Mouse (Mus musculus) cortical plate, adult 2 months (tissue): ENCODE results near the gene Ogfod2. TPM values are rescaled to one million over a fixed set of nuclear protein-coding genes. Genes with fewer than 3 reads are reported as not detected.

Source experiments
- H3K27ac ChIP-seq: fragments of 200-500 bp; 2 replicates; pipeline ENCODE4 v1.5.1; 2012; ENCODE audit warnings: low read length, control low read depth, inconsistent platforms; ENCODE audit not compliant: insufficient read depth
- H3K4me1 ChIP-seq: fragments of 200-500 bp; 2 replicates; pipeline ENCODE4 v1.6.1; 2011; ENCODE audit warnings: low read length; ENCODE audit not compliant: control insufficient read depth, insufficient read depth
- H3K4me3 ChIP-seq: fragments of 200-500 bp; 2 replicates; pipeline ENCODE4 v1.5.1; 2011; ENCODE audit warnings: mild to moderate bottlenecking, low read length, control low read depth; ENCODE audit not compliant: insufficient read depth
- CTCF ChIP-seq: fragments of 200-500 bp; IDR thresholded peaks from 2 replicates; pipeline ENCODE4 v1.5.1; 2011; ENCODE audit warnings: mild to moderate bottlenecking, control low read depth, low read length; ENCODE audit not compliant: insufficient read depth; ENCODE audit errors: extremely low read depth
- POLR2A ChIP-seq: fragments of 200-500 bp; IDR thresholded peaks from 2 replicates; pipeline ENCODE4 v1.6.1; 2011; ENCODE audit warnings: mild to moderate bottlenecking, low read length, control low read depth; ENCODE audit not compliant: insufficient read depth; ENCODE audit errors: extremely low read depth
- polyA plus RNA-seq: library from polyadenylated mRNA; depleted of rRNA; stranded (reverse); fragments of >200 nt; gene quantifications from 2 replicates; pipeline ENCODE4 v1.2.3, GENCODE M21; 2012

Ogfod2 gene
- polyA plus RNA-seq, 1 experiment: 43.2 TPM

GRCm38 (mm10) chr5:124093120-124093794, 18.8 kb upstream of the Ogfod2 start:
- Histone ChIP-seq H3K4me3 (peak overlapping the region; percentile 77), H3K27ac (peak overlapping the region; percentile 24), H3K4me1 (peaks cover 2% of the 10 kb centered on the region; the same call in 1 of the 2 replicates)
- TF ChIP-seq POLR2A (peak; percentile 60; the same call in 1 of the 2 replicates), CTCF (no peak)

GRCm38 (mm10) chr5:124093852-124094604, 18.1 kb upstream of the Ogfod2 start:
- Histone ChIP-seq H3K4me3 (peak overlapping the region; percentile 77), H3K27ac (peak overlapping the region; percentile 49)

GRCm38 (mm10) chr5:124095077-124095581, 17.0 kb upstream of the Ogfod2 start:
- Histone ChIP-seq H3K4me3 (peak overlapping the region; percentile 77), H3K4me1 (peaks cover 2% of the 10 kb centered on the region; the same call in 1 of the 2 replicates), H3K27ac (peak overlapping the region; percentile 36)
- no peak for TF ChIP-seq POLR2A
- TF ChIP-seq CTCF: no peak

More at GRCm38 (mm10) chr5:124093852-124094604, 18.1 kb upstream of the Ogfod2 start:
- TF ChIP-seq POLR2A: no peak
- no peak for TF ChIP-seq CTCF
- peaks cover 2% of the 10 kb centered on the region; the same call in 1 of the 2 replicates for H3K4me1 ChIP-seq

GRCm38 (mm10) chr5:124095596-124096232, 16.4 kb upstream of the Ogfod2 start, which contains the start of gene Abcb9:
Gene Abcb9, minus strand, starts transcription at chr5:124095798.
- Histone ChIP-seq H3K4me1 (peaks cover 2% of the 10 kb centered on the region; the same call in 1 of the 2 replicates), H3K4me3 (peak within 1 kb of the TSS; percentile 77), H3K27ac (peak within 1 kb of the TSS; percentile 36)
- TF ChIP-seq CTCF (no peak), POLR2A (peak; percentile 86; the same call in 1 of the 2 replicates)

- no peak for TF ChIP-seq POLR2A
- no peak for TF ChIP-seq CTCF
- Histone ChIP-seq H3K27ac (no peak overlapping the region), H3K4me3 (no peak overlapping the region), H3K4me1 (no peaks in the 10 kb centered on the region)
Observed at GRCm38 (mm10) chr5:124098923-124099322, 13.2 kb upstream of the Ogfod2 start.

- TF ChIP-seq POLR2A (no peak), CTCF (no peak)
- H3K4me1 ChIP-seq: no peaks in the 10 kb centered on the region
- H3K4me3 ChIP-seq: no peak overlapping the region
- H3K27ac ChIP-seq: no peak overlapping the region
Observed at GRCm38 (mm10) chr5:124100128-124101044, 11.7 kb upstream of the Ogfod2 start.

GRCm38 (mm10) chr5:124102326-124102725, 9.8 kb upstream of the Ogfod2 start:
- Histone ChIP-seq H3K4me1 (no peaks in the 10 kb centered on the region), H3K27ac (no peak overlapping the region), H3K4me3 (no peak overlapping the region)
- TF ChIP-seq POLR2A (no peak), CTCF (no peak)

GRCm38 (mm10) chr5:124103020-124103419, 9.1 kb upstream of the Ogfod2 start:
- Histone ChIP-seq H3K4me3 (no peak overlapping the region), H3K27ac (no peak overlapping the region), H3K4me1 (no peaks in the 10 kb centered on the region)
- TF ChIP-seq CTCF (no peak), POLR2A (no peak)

GRCm38 (mm10) chr5:124103552-124103951, 8.5 kb upstream of the Ogfod2 start:
- H3K27ac ChIP-seq: no peak overlapping the region
- no peak overlapping the region for H3K4me3 ChIP-seq
- no peak for TF ChIP-seq POLR2A
- TF ChIP-seq CTCF: no peak
- no peaks in the 10 kb centered on the region for H3K4me1 ChIP-seq
